Mouse (Mus musculus) kidney, embryonic 16.5 days (tissue): ENCODE data around the gene Arap1. TPM values are rescaled to one million over a fixed set of nuclear protein-coding genes. Genes with fewer than 3 reads are reported as not detected.

ENCODE experiments used
- ATAC-seq: fragments of 200-750 bp; cut with Nextera tagmentation; 2 replicates; pipeline ENCODE4 v1.8.0; 2017; ENCODE audit warnings: moderate TSS enrichment; ENCODE audit not compliant: low FRiP score, low TSS enrichment
- H3K27ac ChIP-seq: fragments of 300-500 bp; sonication (generic); 2 replicates; pipeline ENCODE4 v1.5.1; 2014; ENCODE audit warnings: low read length
- H3K27me3 ChIP-seq: fragments of 300-500 bp; sonication (generic); 2 replicates; pipeline ENCODE4 v1.6.1; 2014; ENCODE audit warnings: low read length, control low read depth, mixed read lengths; ENCODE audit not compliant: insufficient read depth
- H3K36me3 ChIP-seq: fragments of 300-500 bp; sonication (generic); 2 replicates; pipeline ENCODE4 v1.6.1; 2014; ENCODE audit warnings: low read length, control low read depth, mixed read lengths; ENCODE audit not compliant: insufficient read depth
- H3K4me1 ChIP-seq: fragments of 300-500 bp; sonication (generic); 2 replicates; pipeline ENCODE4 v1.6.1; 2014; ENCODE audit warnings: low read length, control low read depth, mixed read lengths; ENCODE audit not compliant: insufficient read depth
- H3K4me2 ChIP-seq: fragments of 300-500 bp; sonication (generic); replicated peaks from 2 replicates; pipeline ENCODE4 v1.6.1; 2014; ENCODE audit warnings: low read depth, low read length
- H3K4me3 ChIP-seq: fragments of 300-500 bp; sonication (generic); 2 replicates; pipeline ENCODE4 v1.5.1; 2014; ENCODE audit warnings: mild to moderate bottlenecking, low read length
- H3K9ac ChIP-seq: fragments of 300-500 bp; sonication (generic); replicated peaks from 2 replicates; pipeline ENCODE4 v1.6.1; 2014; ENCODE audit warnings: low read length
- H3K9me3 ChIP-seq: fragments of 300-500 bp; sonication (generic); 2 replicates; pipeline ENCODE4 v1.6.1; 2016; ENCODE audit warnings: low read length, control low read depth
- WGBS: fragments of 180-500 bp; shearing (Covaris S2); extraction: QIAGEN DNeasy Blood & Tissue Kit; methylation state at CpG from one replicate; pipeline ENCODE4 v1.1.7; 2014; 5-methylcytosine and 5-hydroxymethylcytosine counted together
- polyA plus RNA-seq: library from polyadenylated mRNA; unstranded; fragments of >200 nt; fragmentation: Nextera tagmentation; extraction: Ambion mirVana; gene quantifications from 2 replicates; pipeline ENCODE4 v1.2.1, GENCODE M21; 2015

Arap1 gene
- polyA plus RNA-seq, 1 experiment from 2014 or later = 106 TPM

GRCm38 (mm10) chr7:101313033-101313432 is 34.8 kb upstream of the Arap1 start:
- Histone ChIP-seq H3K4me3 (no peak overlapping the region), H3K4me2 (no peak overlapping the region), H3K36me3 (no peaks in the 10 kb centered on the region), H3K27me3 (no peaks in the 10 kb centered on the region), H3K9ac (no peak overlapping the region), H3K27ac (no peak overlapping the region), H3K4me1 (peaks cover 4% of the 10 kb centered on the region; the same call in 1 of the 2 replicates), H3K9me3 (no peaks in the 10 kb centered on the region)
- peak; percentile 58 for ATAC-seq
- WGBS = 45% methylated on average over 3 of the region's 3 CpGs

GRCm38 (mm10) chr7:101314396-101314795 is 33.5 kb upstream of the Arap1 start:
- H3K27me3 ChIP-seq = no peaks in the 10 kb centered on the region
- peaks cover 4% of the 10 kb centered on the region; the same call in 1 of the 2 replicates for H3K4me1 ChIP-seq
- peak overlapping the region; percentile 49; the same call in 1 of the 2 replicates for H3K27ac ChIP-seq
- no peak overlapping the region for H3K4me2 ChIP-seq
- H3K9me3 ChIP-seq = no peaks in the 10 kb centered on the region
- 71% methylated on average over 5 of the region's 5 CpGs for WGBS
- ATAC-seq = no peak
- no peak overlapping the region for H3K4me3 ChIP-seq
- no peaks in the 10 kb centered on the region for H3K36me3 ChIP-seq
- H3K9ac ChIP-seq = no peak overlapping the region

- Histone ChIP-seq H3K36me3 (no peaks in the 10 kb centered on the region), H3K9ac (no peak overlapping the region), H3K27ac (no peak overlapping the region), H3K4me2 (no peak overlapping the region), H3K4me1 (peaks cover 11% of the 10 kb centered on the region), H3K9me3 (no peaks in the 10 kb centered on the region), H3K4me3 (no peak overlapping the region), H3K27me3 (no peaks in the 10 kb centered on the region)
- ATAC-seq = no peak
These were observed 32.2 kb upstream of the Arap1 start for GRCm38 (mm10) chr7:101315699-101316098.

- 67% methylated on average over 6 of the region's 6 CpGs for WGBS
These were observed 31.3 kb upstream of the Arap1 start for GRCm38 (mm10) chr7:101316591-101317001.

GRCm38 (mm10) chr7:101317014-101317413 is 30.9 kb upstream of the Arap1 start, which contains the start of gene Stard10:
Gene Stard10, plus strand, starts transcription at chr7:101317086.
- Histone ChIP-seq H3K27ac (no peak within 1 kb of the TSS), H3K9ac (no peak within 1 kb of the TSS)

More at GRCm38 (mm10) chr7:101316591-101317001, 31.3 kb upstream of the Arap1 start:
- H3K4me3 ChIP-seq = no peak overlapping the region
- peaks cover 10% of the 10 kb centered on the region for H3K4me1 ChIP-seq
- H3K9me3 ChIP-seq = no peaks in the 10 kb centered on the region
- no peak overlapping the region for H3K27ac ChIP-seq
- ATAC-seq = no peak
- no peaks in the 10 kb centered on the region for H3K27me3 ChIP-seq
- H3K9ac ChIP-seq = no peak overlapping the region
- no peak overlapping the region for H3K4me2 ChIP-seq
- H3K36me3 ChIP-seq = no peaks in the 10 kb centered on the region

GRCm38 (mm10) chr7:101318848-101319247 is 29.0 kb upstream of the Arap1 start:
- Histone ChIP-seq H3K27me3 (no peaks in the 10 kb centered on the region), H3K9me3 (no peaks in the 10 kb centered on the region), H3K4me3 (no peak overlapping the region), H3K4me2 (no peak overlapping the region), H3K27ac (no peak overlapping the region), H3K4me1 (peaks cover 27% of the 10 kb centered on the region), H3K36me3 (no peaks in the 10 kb centered on the region), H3K9ac (no peak overlapping the region)
- ATAC-seq = no peak
- WGBS = 67% methylated on average over 4 of the region's 4 CpGs

More at GRCm38 (mm10) chr7:101317014-101317413, 30.9 kb upstream of the Arap1 start, which contains the start of gene Stard10:
- 70% methylated on average over 3 of the region's 3 CpGs for WGBS
- peaks cover 14% of the 10 kb centered on the region for H3K4me1 ChIP-seq
- H3K36me3 ChIP-seq = no peaks in the 10 kb centered on the region
- H3K27me3 ChIP-seq = no peaks in the 10 kb centered on the region
- H3K9me3 ChIP-seq = no peaks in the 10 kb centered on the region
- no peak within 1 kb of the TSS for H3K4me3 ChIP-seq
- no peak within 1 kb of the TSS for H3K4me2 ChIP-seq
- no peak for ATAC-seq

- no peak overlapping the region for H3K4me3 ChIP-seq
- no peak overlapping the region for H3K27ac ChIP-seq
- 89% methylated on average over 1 of the region's 1 CpGs for WGBS
- H3K9ac ChIP-seq = no peak overlapping the region
- H3K9me3 ChIP-seq = no peaks in the 10 kb centered on the region
- no peaks in the 10 kb centered on the region for H3K27me3 ChIP-seq
- no peak for ATAC-seq
- no peak overlapping the region for H3K4me2 ChIP-seq
- H3K4me1 ChIP-seq = peaks cover 36% of the 10 kb centered on the region
- H3K36me3 ChIP-seq = no peaks in the 10 kb centered on the region
These were observed 28.1 kb upstream of the Arap1 start for GRCm38 (mm10) chr7:101319796-101320195.

- Histone ChIP-seq H3K9ac (peak overlapping the region; percentile 72), H3K4me3 (peak overlapping the region; percentile 63), H3K9me3 (no peaks in the 10 kb centered on the region), H3K4me1 (peaks cover 36% of the 10 kb centered on the region), H3K27me3 (no peaks in the 10 kb centered on the region), H3K27ac (peak overlapping the region; percentile 82), H3K36me3 (no peaks in the 10 kb centered on the region), H3K4me2 (peak overlapping the region; percentile 95)
- 3% methylated on average over 20 of the region's 37 CpGs for WGBS
- ATAC-seq = peak; percentile 78
These were observed 27.3 kb upstream of the Arap1 start for GRCm38 (mm10) chr7:101320399-101321217.

- Histone ChIP-seq H3K27me3 (no peaks in the 10 kb centered on the region), H3K4me2 (peak overlapping the region; percentile 95), H3K36me3 (no peaks in the 10 kb centered on the region), H3K4me3 (peak overlapping the region; percentile 63), H3K9ac (peak overlapping the region; percentile 72), H3K27ac (peak overlapping the region; percentile 82), H3K4me1 (peaks cover 36% of the 10 kb centered on the region), H3K9me3 (no peaks in the 10 kb centered on the region)
- under 1% methylated on average over 53 of the region's 61 CpGs for WGBS
- peak; percentile 76 for ATAC-seq
These were observed 26.5 kb upstream of the Arap1 start for GRCm38 (mm10) chr7:101321218-101321827.
